Mouse (Mus musculus) kidney, embryonic 15.5 days (tissue): ENCODE measurements around the gene Pkd1l3. TPM values are rescaled to one million over a fixed set of nuclear protein-coding genes. Genes with fewer than 3 reads are reported as not detected.

Experiments used
- ATAC-seq: fragments of 200-750 bp; cut with Nextera tagmentation; replicated peaks from 2 replicates; pipeline ENCODE4 v1.8.0; 2017; ENCODE audit warnings: moderate TSS enrichment; ENCODE audit not compliant: low FRiP score
- H3K27ac ChIP-seq: fragments of 300-500 bp; sonication (generic); 2 replicates; pipeline ENCODE4 v1.5.1; 2015; ENCODE audit warnings: mild to moderate bottlenecking, inconsistent platforms
- H3K27me3 ChIP-seq: fragments of 300-500 bp; sonication (generic); 2 replicates; pipeline ENCODE4 v1.6.1; 2015; ENCODE audit warnings: inconsistent platforms
- H3K36me3 ChIP-seq: fragments of 300-500 bp; sonication (generic); 2 replicates; pipeline ENCODE4 v1.6.1; 2015; ENCODE audit warnings: inconsistent platforms
- H3K4me1 ChIP-seq: fragments of 300-500 bp; sonication (generic); 2 replicates; pipeline ENCODE4 v1.6.1; 2015; ENCODE audit warnings: inconsistent platforms
- H3K4me2 ChIP-seq: fragments of 300-500 bp; sonication (generic); 2 replicates; pipeline ENCODE4 v1.6.1; 2015; ENCODE audit warnings: moderate library complexity, mild to moderate bottlenecking, inconsistent platforms
- H3K4me3 ChIP-seq: fragments of 300-500 bp; sonication (generic); replicated peaks from 2 replicates; pipeline ENCODE4 v1.5.1; 2015; ENCODE audit warnings: mild to moderate bottlenecking, inconsistent platforms
- H3K9ac ChIP-seq: fragments of 300-500 bp; sonication (generic); 2 replicates; pipeline ENCODE4 v1.6.1; 2015; ENCODE audit warnings: mild to moderate bottlenecking, inconsistent platforms
- H3K9me3 ChIP-seq: fragments of 300-500 bp; sonication (generic); replicated peaks from 2 replicates; pipeline ENCODE4 v1.6.1; 2016; ENCODE audit warnings: inconsistent platforms
- WGBS: fragments of 180-500 bp; shearing (Covaris S2); methylation state at CpG from one replicate; pipeline ENCODE4 v1.1.7; 2015; ENCODE audit warnings: mixed read lengths; 5-methylcytosine and 5-hydroxymethylcytosine counted together
- polyA plus RNA-seq: library from polyadenylated mRNA; unstranded; fragments of >200 nt; fragmentation: Nextera tagmentation; extraction: Ambion mirVana; gene quantifications from 2 replicates; pipeline ENCODE4 v1.2.1, GENCODE M21; 2015

Gene Pkd1l3
- polyA plus RNA-seq, 1 experiment from 2014 or later = 0.09 TPM

- no peak overlapping the region for H3K27ac ChIP-seq
- H3K36me3 ChIP-seq = no peaks in the 10 kb centered on the region
- no peaks in the 10 kb centered on the region for H3K9me3 ChIP-seq
- no peaks in the 10 kb centered on the region for H3K27me3 ChIP-seq
- H3K4me3 ChIP-seq = no peak overlapping the region
- no peaks in the 10 kb centered on the region for H3K4me1 ChIP-seq
- H3K9ac ChIP-seq = no peak overlapping the region
- 79% methylated on average over 5 of the region's 5 CpGs for WGBS
- ATAC-seq = no peak
- H3K4me2 ChIP-seq = no peak overlapping the region
Observed at GRCm38 (mm10) chr8:109638851-109639250, 24.5 kb downstream of the Pkd1l3 start.

GRCm38 (mm10) chr8:109640410-109640809 is 26.1 kb downstream of the Pkd1l3 start:
- no peaks in the 10 kb centered on the region for H3K9me3 ChIP-seq
- no peak overlapping the region for H3K4me3 ChIP-seq
- no peak overlapping the region for H3K9ac ChIP-seq
- no peaks in the 10 kb centered on the region for H3K4me1 ChIP-seq
- H3K27ac ChIP-seq = no peak overlapping the region
- H3K4me2 ChIP-seq = no peak overlapping the region
- 60% methylated on average over 7 of the region's 7 CpGs for WGBS
- H3K27me3 ChIP-seq = no peaks in the 10 kb centered on the region
- ATAC-seq = no peak
- no peaks in the 10 kb centered on the region for H3K36me3 ChIP-seq

GRCm38 (mm10) chr8:109641236-109641635 is 26.9 kb downstream of the Pkd1l3 start:
- Histone ChIP-seq H3K4me2 (no peak overlapping the region), H3K27me3 (no peaks in the 10 kb centered on the region), H3K4me1 (no peaks in the 10 kb centered on the region), H3K36me3 (no peaks in the 10 kb centered on the region), H3K9ac (no peak overlapping the region), H3K4me3 (no peak overlapping the region), H3K27ac (no peak overlapping the region), H3K9me3 (no peaks in the 10 kb centered on the region)
- no peak for ATAC-seq
- WGBS = 78% methylated on average over 5 of the region's 5 CpGs

- ATAC-seq = no peak
- no peaks in the 10 kb centered on the region for H3K36me3 ChIP-seq
- no peaks in the 10 kb centered on the region for H3K4me1 ChIP-seq
- no peak overlapping the region for H3K27ac ChIP-seq
- no peak overlapping the region for H3K9ac ChIP-seq
- H3K4me2 ChIP-seq = no peak overlapping the region
- no peaks in the 10 kb centered on the region for H3K27me3 ChIP-seq
- no peak overlapping the region for H3K4me3 ChIP-seq
- no peaks in the 10 kb centered on the region for H3K9me3 ChIP-seq
- WGBS = 52% methylated on average over 11 of the region's 11 CpGs
Observed at GRCm38 (mm10) chr8:109647331-109647730, 33.0 kb downstream of the Pkd1l3 start.

DNA sequence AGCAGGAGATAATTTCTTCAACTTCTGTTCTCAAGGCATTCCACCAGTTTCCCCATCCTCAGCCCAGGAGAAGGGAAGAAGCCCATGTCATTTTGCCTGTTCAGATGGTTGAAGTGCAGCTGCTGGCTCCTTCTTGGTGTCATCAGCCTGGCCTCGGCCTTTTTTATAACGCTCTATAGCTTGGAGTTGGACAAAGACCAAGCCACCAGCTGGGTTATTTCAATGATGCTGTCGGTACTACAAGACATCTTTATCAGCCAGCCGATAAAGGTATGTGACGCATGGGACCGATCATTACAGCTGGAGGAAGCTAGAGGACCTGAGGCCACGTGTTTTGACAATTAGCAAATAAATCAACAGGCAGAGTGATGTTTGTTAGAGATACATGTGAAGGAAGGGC is 34.2 kb downstream of the Pkd1l3 start:
- Histone ChIP-seq H3K36me3 (no peaks in the 10 kb centered on the region), H3K4me1 (no peaks in the 10 kb centered on the region), H3K9ac (no peak overlapping the region), H3K4me3 (no peak overlapping the region), H3K4me2 (no peak overlapping the region), H3K27me3 (no peaks in the 10 kb centered on the region), H3K9me3 (no peaks in the 10 kb centered on the region), H3K27ac (no peak overlapping the region)
- 39% methylated on average over 7 of the region's 7 CpGs for WGBS
- ATAC-seq = no peak

GRCm38 (mm10) chr8:109650801-109651200 is 36.5 kb downstream of the Pkd1l3 start:
- Histone ChIP-seq H3K4me2 (no peak overlapping the region), H3K9me3 (no peaks in the 10 kb centered on the region), H3K27me3 (no peaks in the 10 kb centered on the region), H3K4me3 (no peak overlapping the region), H3K9ac (no peak overlapping the region), H3K36me3 (no peaks in the 10 kb centered on the region), H3K4me1 (no peaks in the 10 kb centered on the region), H3K27ac (no peak overlapping the region)
- 79% methylated on average over 10 of the region's 10 CpGs for WGBS
- no peak for ATAC-seq

DNA sequence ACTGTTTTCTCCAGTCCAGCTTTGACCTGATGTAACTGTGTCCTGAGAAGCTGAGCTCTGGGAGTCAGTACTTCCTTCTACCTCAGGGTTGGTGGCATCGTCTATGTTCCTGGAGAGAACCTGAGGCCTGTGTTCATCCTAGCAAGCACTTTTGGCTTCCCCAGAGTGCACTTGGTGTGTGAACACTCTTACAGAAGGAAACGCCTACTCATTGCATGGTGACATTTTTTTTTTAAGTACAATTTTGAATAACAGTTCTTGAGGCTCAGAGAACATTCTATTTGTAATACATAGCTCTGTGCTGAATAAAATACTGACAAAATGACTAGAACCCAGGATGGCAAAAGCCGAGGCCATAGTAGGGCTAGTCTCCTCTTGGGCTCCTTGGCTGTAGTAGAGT is 42.5 kb downstream of the Pkd1l3 start:
- no peaks in the 10 kb centered on the region for H3K27me3 ChIP-seq
- ATAC-seq = no peak
- no peaks in the 10 kb centered on the region for H3K9me3 ChIP-seq
- H3K36me3 ChIP-seq = no peaks in the 10 kb centered on the region
- no peak overlapping the region for H3K4me3 ChIP-seq
- H3K4me2 ChIP-seq = no peak overlapping the region
- H3K9ac ChIP-seq = no peak overlapping the region
- no peaks in the 10 kb centered on the region for H3K4me1 ChIP-seq
- 84% methylated on average over 3 of the region's 3 CpGs for WGBS
- H3K27ac ChIP-seq = no peak overlapping the region

DNA sequence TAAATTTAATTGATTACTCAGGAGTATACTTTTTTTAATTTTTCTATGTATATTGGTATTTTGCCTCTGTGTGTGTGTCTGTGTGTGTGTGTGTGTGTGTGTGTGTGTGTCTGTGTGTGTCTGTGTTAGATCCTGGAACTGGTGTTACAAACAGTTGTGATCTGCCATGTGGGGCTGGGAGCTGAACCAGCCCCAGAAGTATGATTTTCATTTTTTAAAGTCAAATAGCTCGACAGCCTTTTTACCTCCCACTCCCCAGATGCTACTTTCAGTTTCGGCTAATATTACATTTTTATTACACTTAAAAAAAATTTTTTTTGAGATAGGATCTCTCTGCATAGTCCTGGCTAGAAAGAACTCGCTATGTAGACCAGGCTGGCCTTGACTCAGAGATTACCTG is 48.0 kb downstream of the Pkd1l3 start:
- Histone ChIP-seq H3K27me3 (no peaks in the 10 kb centered on the region), H3K4me1 (no peaks in the 10 kb centered on the region), H3K9ac (no peak overlapping the region), H3K36me3 (peaks cover 11% of the 10 kb centered on the region), H3K27ac (no peak overlapping the region), H3K4me2 (no peak overlapping the region), H3K4me3 (no peak overlapping the region), H3K9me3 (no peaks in the 10 kb centered on the region)
- no peak for ATAC-seq
- 79% methylated on average over 3 of the region's 3 CpGs for WGBS

DNA sequence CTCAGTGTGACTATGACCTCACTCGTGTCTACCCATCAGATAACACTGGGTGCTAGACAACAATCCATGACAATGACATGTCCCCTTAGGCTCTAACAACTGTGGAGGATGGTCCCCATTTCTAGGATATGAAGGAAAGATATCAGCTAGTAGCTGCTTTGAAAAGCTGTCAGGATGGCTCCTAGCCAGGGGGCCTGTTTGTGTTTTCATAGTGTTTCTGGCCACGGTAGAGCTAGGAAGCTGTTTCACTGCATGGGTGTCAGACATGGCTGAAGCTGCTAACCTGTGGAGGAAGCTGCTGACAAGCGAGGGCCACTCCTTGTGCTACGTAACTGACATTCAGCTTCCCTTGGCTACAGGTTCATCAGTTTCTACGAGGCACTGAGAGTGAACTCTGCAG is 52.3 kb downstream of the Pkd1l3 start:
- Histone ChIP-seq H3K9me3 (no peaks in the 10 kb centered on the region), H3K36me3 (peaks cover 49% of the 10 kb centered on the region), H3K4me3 (no peak overlapping the region), H3K27me3 (no peaks in the 10 kb centered on the region), H3K4me1 (no peaks in the 10 kb centered on the region), H3K4me2 (no peak overlapping the region), H3K27ac (no peak overlapping the region), H3K9ac (no peak overlapping the region)
- WGBS = 85% methylated on average over 5 of the region's 5 CpGs
- ATAC-seq = no peak

- WGBS = 98% methylated on average over 5 of the region's 5 CpGs
Observed at GRCm38 (mm10) chr8:109672656-109673055, 58.3 kb downstream of the Pkd1l3 start.

DNA sequence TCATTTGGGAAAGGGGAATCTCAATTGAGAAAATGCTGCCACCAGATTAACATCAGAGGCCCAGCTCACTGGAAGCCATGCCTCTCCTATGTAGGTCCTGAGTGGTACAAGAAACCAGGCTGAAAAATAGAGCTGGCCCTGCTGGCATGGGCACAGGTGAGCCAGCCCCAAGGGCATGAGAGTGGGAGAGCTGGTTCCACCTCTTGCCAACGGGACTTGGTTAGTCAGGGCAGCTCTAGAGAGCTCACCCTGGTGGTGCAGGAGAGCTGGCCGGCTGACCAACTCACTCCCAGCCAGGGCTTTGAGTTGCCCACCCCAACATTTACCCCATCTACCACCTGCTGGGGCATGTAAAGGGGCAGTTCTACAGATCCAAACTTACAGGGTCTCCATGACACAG is 59.3 kb downstream of the Pkd1l3 start:
- Histone ChIP-seq H3K36me3 (peaks cover 96% of the 10 kb centered on the region), H3K27me3 (no peaks in the 10 kb centered on the region)
- ATAC-seq = no peak

More at GRCm38 (mm10) chr8:109672656-109673055, 58.3 kb downstream of the Pkd1l3 start:
- Histone ChIP-seq H3K4me1 (no peaks in the 10 kb centered on the region), H3K36me3 (peaks cover 95% of the 10 kb centered on the region), H3K9me3 (no peaks in the 10 kb centered on the region), H3K4me3 (no peak overlapping the region), H3K9ac (no peak overlapping the region), H3K27me3 (no peaks in the 10 kb centered on the region), H3K27ac (no peak overlapping the region), H3K4me2 (no peak overlapping the region)
- no peak for ATAC-seq

DNA sequence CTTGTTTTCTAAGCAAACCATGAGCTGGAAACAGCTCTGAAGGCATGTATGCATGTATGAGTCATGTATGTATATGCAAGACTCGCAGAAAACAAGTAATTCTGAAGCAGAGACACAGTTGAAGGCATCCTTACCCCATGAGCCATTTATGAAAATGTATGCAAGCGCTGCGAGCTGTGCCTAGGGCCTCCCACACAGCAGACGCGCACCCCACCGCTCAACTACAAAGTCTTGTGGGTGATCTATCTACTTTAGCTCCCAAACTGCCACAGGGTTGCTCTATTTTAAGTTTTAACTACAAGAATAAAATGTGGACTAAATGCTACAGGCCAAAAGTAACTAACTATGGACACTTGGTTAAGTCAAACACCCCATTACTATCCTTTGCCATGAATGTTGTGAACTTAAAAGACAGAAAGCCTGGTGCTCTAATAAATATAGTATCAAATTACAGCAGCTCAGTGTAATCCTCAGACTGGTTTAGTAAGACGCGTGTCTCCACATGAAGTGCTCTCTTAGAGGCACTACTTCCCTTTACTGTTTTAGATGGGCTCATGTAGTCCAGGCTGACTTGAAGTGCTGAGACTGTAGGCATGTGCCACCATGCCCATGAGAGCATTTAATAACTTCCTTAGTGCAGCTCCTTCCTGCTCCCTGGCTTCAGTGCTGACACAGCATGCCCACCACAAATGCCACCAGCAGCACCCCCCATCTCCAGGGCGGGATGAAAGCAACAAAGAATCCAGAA is 61.8 kb downstream of the Pkd1l3 start:
- WGBS = 88% methylated on average over 9 of the region's 9 CpGs
- Histone ChIP-seq H3K27ac (no peak overlapping the region), H3K36me3 (peaks cover 96% of the 10 kb centered on the region), H3K4me3 (no peak overlapping the region), H3K9me3 (no peaks in the 10 kb centered on the region), H3K27me3 (no peaks in the 10 kb centered on the region), H3K9ac (no peak overlapping the region), H3K4me1 (no peaks in the 10 kb centered on the region), H3K4me2 (no peak overlapping the region)
- ATAC-seq = no peak

More for the DNA sequence above, 59.3 kb downstream of the Pkd1l3 start:
- 88% methylated on average over 2 of the region's 2 CpGs for WGBS
- H3K27ac ChIP-seq = no peak overlapping the region
- no peaks in the 10 kb centered on the region for H3K9me3 ChIP-seq
- no peak overlapping the region for H3K4me2 ChIP-seq
- no peaks in the 10 kb centered on the region for H3K4me1 ChIP-seq
- H3K9ac ChIP-seq = no peak overlapping the region
- no peak overlapping the region for H3K4me3 ChIP-seq

GRCm38 (mm10) chr8:109681535-109681934 is 67.2 kb downstream of the Pkd1l3 start:
- Histone ChIP-seq H3K4me2 (no peak overlapping the region), H3K9me3 (no peaks in the 10 kb centered on the region), H3K4me1 (peaks cover 2% of the 10 kb centered on the region), H3K4me3 (no peak overlapping the region), H3K27me3 (no peaks in the 10 kb centered on the region), H3K36me3 (peaks cover 69% of the 10 kb centered on the region), H3K27ac (no peak overlapping the region), H3K9ac (no peak overlapping the region)
- WGBS = 76% methylated on average over 3 of the region's 3 CpGs
- ATAC-seq = no peak
